Mouse (Mus musculus) naive thymus-derived CD4-positive, alpha-beta T cell, adult 2 months (primary cell): ENCODE measurements at regions not wholly inside any gene's neighbourhood (a gene's known extent, or its start where the extent isn't known, plus 50 kb on each side); places are given as distances from the start of the nearest gene placed in this dataset.

ENCODE experiments used
- DNase-seq: peaks from one replicate; pipeline ENCODE4 v3.0.0-alpha.2; 2011; ENCODE audit warnings: low read depth

DNA sequence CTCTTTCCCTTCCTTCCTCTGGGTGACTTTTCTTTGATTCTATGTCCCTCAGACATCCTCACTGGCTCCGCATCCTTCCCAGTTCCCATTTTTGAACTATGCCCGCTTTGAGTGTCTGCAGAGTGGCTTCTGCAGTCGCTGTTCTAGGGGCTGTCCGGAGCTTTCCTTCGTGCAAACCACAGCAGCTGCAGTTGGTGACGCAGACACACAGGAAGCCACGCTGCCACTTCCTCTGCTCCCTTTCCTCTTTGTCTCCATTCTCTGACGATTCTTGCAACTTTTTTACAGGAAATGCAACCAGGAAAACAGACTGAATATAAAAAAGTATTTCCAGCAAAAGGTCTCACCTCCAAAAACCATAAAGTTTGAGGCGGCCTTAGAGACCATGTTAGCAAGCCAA, 191.0 kb upstream of the Tgfbr2 start:
- peak; percentile 92 for DNase-seq

DNA sequence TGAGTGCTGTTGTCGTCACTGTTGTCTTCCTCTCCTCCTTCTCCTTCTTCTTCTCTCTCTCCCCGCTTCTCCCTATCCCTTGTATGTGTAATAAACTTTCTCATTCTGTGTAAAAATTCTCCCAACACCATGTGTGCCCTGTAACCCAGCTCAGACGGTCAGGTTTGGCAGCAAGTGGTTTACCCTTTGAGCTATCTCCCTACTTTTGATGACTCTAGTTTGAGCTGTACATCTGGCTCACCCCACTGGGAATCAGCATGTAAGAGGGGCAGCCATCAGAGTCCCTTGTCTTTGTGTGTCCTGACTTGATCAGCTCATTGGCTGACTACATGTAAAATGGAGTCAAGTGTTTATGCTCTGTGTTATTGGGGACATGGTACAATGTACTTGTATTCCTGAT, 190.5 kb upstream of the Tgfbr2 start:
- no peak for DNase-seq

DNA sequence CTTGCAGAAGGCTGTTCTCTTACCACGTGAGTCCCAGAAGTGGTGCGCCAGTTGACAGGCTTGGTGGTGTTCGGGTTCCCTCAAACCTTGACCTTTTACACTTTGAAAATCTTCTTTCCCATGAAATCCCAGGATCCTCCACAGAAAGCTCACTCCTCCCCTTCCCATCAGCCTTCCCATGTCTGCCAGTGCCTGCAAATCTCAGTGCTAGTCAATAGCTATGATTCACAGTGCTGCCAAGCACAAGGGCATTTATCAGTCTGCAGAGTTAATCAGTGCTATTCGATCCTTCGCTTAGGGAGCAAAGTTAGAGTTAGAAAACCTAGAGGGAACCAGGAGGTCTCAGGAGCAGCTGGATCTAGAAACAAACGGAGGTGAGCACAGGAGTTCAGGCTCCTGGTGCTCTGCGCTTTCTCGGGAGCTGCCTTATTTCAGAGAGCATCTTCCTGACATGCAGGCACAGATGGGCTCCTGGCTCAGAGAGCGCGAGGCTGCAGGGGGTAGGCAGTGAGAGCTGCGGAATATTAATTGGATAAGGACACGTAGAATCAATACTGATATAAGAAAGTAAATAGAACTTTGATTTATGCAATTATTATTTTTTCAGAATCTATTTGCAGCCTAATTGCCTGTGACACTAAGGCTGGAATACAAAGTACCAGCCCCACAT, 190.0 kb upstream of the Tgfbr2 start:
- DNase-seq, result no peak

DNA sequence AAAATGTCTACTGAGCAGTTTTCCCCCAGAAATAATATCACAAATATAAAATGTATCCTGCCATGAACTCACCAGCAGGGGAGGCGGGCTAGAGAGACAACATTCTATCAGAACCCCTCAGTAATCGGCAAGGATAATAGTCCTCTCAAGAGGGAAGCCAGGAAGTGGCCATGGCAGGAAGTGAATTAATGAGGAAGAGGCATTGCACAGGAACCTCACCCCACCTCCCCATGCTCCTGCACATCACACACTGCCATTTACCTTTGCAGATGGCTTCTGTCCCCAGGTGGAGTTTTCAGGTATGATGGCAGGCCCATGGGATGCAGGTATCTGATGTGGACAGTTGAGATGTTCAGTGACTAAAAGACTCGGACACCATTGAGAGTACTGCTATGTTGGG, 185.9 kb upstream of the Tgfbr2 start:
- DNase-seq, result no peak

DNA sequence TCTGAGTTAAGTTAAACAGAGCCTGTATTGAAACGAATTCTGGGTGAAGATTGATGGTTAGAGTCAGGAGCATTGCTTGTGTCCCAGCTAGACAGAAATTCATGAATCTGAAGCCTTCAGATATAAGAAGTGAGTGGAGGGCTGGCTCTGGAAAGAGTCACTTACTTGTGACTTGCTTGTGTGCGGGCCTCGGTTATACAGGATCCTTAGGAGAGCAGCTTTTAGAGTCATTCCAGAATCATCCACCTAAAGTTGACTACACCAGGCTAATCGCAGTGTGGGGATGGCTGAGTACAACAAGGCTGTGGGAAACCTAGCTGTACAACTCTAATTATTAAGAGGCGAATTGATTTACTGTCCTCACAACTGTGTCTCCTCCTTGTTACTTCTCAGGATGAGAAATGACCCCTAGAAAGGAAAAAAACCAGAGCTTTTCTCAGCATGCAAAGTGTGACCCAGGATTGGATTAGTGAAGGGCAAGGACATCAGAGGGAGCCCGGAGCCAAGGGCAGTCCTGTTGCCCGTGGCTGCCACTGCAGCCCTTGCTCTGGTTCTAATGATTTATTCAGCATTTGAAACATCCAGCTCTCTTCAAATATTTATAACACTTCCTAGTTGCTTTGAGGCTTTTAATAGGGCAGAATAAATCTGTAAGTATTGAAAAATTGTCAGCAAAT, 179.0 kb upstream of the Tgfbr2 start:
- no peak for DNase-seq

DNA sequence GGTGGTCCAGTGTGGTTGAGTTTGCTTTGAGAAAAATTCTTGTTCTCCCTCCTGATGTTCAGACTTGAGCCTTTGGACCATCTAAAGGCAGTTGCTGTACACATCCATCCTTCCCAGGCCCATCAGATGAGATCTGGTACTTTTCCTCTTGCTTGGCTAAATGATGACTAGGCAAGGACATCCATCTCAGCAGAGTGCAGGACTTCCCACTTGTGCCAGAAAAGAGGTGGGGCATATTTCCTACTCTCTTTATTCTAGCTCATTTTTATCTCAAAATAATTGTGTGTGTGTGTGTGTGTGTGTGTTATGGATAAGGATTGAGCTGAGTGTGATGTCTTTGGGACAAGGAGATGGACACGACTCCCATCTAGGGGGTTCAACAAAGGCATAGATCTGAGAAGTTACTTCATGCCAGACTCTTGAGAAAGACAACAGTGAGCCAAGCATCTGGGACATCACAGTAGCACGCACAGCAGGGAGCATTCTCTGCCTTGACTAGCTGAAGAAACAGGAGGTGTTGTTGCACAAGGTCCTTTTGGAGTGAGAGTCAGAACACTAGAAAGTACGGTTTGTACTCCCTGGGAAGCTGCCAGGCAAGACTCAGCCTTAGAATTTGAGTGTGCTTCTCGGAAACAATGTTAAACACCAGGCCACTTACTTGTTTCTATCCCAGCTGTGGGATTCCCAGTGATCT, 177.8 kb upstream of the Tgfbr2 start:
- no peak for DNase-seq

DNA sequence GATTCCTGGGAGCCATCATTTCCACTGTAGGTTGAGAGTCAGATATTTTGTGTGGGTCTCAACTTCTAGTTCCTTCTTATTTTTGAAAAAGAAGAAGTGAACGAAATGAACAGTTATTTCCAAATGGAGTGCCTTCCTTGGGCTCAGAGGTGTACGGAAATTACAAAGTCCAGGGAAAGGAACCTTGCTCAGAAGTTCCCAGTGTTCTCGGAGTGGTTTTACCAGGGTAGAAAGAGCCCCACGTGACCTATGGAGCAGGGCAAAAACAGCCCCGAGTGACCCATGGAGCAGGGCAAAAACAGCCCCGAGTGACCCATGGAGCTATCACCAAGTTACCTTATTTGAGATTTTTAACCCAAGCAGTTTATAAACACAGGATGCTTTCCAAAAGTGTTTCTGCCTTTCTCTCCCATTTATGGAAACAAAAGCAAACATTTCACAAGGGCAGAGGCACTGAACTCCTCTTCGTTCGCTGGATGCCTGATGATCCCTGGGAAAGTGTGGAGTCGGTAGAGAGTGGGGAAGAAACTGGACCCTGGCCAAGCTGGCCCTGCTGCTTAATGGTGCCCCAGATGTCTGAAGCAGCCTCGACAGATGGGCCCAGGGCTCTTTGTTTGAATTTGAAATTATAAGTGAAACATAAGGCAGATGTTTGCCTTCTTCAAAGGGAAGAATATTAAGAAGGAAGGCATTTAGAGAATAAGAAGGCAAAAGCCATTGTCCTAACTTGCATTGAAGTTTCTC, 175.8 kb upstream of the Tgfbr2 start:
- no peak for DNase-seq

DNA sequence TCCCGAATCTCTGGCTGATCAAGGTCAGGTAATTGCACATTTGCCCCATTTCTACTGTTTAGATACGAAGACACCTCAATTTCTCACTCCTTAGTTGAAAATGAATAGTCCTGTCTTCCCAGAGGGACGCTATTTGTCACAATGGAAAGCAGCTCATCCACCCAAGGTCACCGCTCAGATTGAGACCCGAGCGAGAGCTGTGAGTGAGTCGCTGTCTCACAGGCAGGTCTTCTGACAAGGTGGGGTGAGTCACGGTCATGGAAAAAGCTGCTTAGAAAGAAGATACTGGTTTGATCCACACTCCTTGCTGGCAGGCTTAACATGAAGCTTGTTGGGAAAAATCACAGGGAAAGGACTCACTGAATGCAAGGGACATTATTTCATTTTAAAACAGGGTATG, 171.9 kb upstream of the Tgfbr2 start:
- DNase-seq, result no peak

DNA sequence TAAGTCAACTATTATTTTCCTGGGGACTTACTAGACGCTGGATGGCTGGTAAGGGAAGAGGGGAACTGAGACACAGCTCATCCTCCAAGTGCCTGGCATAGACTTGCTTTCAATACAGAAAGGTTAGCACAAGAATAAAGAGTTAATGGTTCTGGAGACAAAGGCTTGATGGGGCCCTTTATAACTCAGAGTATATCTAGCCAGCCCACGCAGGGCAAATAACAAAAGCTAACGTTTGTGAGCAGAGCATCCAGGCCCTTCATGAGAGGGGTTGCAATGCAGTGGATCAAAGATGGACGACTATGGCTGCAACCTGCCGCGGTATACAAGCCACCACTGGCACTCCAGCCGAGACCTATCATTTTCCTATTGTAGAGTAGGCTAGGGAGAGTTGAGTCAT, 171.3 kb upstream of the Tgfbr2 start:
- no peak for DNase-seq

DNA sequence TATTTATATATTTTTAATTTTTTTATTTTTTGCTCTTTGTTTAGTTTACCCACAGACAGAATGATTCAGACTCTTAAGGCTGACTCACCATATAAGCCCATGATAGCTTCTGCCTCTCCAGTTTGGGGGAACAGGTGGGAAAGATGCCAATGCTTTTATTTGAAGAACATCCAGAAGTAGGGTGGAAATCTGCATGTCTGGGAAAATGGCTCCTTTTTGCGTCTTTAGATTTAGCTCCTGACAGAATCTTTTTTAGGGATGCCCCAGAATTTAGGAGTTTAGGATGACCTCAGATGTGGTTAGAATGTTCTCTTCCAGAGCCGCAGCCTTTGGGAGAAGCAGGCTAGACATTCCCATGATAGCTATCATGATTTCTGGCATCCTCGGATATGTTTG, 167.9 kb upstream of the Tgfbr2 start:
- DNase-seq, result no peak

DNA sequence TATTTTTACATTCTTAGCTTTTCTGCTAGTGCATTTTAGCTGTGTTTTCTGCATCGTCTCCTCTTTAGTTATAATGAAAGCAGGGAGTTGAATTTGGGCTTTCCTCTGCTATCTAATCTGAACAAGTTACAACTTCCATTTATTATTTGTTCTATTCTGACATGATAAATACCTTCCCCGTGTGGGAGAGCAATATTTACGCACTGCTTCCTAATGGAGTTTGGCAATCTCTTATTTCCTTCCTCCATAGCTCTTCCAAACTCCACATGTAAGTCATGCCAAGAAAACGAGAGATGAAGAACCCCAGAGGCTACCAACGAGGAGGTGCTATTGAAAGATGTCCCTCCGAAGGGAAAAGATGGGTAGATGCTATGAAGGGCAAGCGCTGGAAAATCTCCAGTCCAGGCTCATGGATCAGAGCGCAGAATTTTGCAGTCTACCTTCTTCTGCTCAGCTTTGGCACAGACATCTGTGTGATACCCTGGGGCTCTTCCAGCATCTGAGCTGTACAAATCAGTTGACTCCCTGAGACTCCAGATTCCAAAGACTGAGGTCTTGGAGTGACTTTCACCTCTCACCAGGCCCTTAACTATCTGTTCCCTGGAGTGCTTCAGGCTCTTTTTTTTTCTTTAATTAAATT, 167.4 kb upstream of the Tgfbr2 start:
- no peak for DNase-seq

DNA sequence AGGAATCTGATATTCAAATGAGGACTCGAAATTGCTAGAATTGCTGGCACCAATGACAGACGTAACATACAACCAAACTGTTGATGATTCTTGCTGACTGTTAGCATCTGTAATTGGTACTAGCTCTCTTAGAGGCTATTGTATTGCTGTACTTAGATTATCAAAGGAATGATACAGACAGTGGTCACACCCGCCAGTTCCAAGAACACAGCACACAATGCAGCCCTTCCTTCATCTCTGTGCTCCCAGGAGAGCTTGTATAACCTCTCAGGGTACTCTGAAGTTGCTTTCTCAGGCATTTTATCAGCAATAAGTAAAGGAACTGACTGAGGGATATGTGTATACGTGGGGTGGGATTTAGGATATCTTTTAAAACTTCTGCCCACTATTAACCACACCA, 166.8 kb upstream of the Tgfbr2 start:
- no peak for DNase-seq

DNA sequence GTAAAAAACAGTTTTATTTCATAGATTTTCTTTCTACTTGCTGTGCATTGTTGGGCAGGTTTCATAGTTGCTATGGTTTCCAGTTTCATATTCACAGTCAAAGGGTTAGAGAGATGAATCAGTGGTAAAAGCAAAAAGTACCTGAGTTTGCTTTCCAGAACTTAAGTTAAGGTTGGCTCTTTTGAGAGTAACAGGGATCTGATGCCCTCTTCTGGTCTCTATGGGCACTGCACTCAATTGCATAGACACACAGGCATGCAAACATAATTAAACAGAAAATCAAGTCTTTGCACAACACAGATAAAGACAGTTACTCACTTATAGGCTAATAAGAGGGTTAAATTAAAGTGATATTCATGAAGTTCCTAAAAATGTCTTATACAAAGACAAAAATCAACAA, 165.8 kb upstream of the Tgfbr2 start:
- peak; percentile 89 for DNase-seq

DNA sequence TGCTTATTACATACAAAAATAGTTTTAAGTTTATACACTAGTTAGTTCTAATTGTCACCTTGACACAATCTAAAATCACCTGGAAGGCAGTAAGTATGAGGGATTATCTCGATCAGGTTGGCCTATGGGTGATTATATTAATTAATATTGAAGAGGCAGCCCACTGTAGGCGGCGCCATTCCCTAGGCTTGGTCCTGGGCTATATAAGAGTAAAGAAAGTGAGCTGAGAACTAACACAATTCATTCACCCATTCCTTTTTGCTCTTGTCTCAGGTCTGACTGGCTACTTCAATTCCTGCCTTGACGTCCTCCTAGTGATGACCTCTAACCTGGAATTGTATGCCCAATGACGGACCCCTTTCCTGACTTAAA, 163.6 kb upstream of the Tgfbr2 start:
- DNase-seq, result no peak

DNA sequence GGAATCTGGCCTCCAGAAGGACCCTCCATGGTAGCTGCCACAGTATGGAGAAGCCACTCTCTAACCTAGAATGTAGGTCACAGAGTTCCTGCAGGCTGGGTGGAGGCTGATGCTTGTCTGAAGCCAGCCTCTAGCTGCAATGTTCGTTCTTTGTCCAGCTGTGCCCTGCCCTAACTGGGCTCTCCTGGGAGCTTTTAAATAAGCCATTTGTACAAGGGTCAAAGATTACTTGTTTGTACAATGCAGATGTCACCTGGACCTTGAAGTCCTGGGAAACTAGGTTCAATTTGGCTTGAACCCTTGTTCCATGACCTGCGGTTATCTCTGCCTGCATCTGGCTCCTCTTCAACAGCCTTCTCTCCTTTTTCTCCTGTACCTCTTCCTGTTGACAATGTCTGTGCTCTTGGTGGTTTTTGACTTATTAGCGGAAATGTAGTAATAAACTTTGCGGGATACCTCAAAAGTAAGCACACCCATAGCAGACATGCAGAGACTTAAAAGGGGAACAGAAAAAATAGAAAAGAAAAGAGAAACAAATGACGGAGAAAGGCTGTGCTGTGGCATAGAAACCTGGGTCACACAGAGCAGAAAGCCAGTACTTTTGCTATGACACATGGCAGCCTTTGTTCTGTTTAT, 163.1 kb upstream of the Tgfbr2 start:
- DNase-seq, result peak; percentile 90

DNA sequence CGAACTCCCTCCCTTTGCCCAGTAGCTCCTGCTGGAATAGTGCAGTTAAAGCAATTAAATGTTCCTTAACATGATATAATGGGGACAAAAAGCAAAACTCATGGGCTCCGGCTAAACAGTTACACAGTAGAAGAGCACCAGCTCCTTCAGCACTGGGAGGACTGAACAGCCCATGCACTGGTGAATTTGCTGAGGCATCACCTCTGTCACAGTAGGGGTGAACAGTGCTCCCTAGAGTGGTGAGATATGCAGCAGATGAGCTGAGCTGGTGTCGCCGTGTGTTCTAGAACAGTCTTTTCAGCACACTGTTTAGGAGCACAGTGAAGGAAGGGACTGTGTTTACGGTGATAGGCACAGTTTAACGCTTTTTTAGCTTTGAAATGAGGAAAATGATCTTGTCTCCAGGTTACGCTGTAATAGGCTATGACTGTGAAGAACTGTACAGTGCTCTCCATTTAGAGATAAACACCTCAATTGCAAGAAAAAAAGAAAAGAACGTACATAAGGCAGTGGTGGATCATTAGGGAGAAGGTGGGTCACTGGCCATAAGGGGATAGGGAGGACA, 162.4 kb upstream of the Tgfbr2 start:
- DNase-seq, result peak; percentile 68

DNA sequence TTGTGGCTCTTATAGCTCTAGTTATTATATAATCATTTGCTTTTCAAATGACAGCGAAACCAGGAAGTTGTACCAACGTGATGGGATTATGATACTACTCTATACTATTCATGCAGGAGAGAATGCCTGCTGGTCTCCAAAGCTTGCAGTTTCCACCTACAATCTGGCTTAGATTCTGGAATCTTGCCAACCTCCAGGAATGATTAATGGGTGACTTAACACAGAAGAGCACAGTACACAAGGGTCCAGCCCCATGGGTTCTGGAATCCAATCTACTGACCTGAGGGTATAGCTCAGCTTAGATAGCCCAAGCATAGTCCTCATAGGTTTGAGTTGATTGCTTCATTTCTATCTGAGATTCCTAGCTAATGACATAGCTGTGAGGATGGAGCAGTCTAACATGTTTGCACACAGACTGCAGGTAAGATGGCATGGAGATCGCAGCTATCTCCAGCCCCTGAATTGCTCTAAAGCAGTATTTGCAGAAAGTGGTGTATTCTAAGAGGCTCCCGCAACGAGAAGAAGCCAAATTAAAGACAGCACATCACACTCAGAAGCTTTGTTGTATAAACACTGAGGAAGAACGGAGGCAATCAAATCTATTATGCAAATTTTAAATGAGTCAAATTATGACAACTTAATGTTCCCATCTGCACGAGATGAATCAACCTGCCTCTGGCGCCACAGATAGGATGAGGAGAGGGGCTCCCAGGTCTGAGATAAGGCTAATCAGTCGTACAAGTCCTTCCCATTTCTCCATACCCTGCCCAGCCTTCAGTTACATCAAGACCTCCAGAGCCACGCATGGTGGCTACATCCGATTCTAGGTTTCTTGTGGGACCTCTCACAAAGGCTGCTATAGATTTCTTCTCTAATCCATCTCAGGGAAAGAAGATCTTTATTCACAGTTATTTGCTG, 160.7 kb upstream of the Tgfbr2 start:
- no peak for DNase-seq

DNA sequence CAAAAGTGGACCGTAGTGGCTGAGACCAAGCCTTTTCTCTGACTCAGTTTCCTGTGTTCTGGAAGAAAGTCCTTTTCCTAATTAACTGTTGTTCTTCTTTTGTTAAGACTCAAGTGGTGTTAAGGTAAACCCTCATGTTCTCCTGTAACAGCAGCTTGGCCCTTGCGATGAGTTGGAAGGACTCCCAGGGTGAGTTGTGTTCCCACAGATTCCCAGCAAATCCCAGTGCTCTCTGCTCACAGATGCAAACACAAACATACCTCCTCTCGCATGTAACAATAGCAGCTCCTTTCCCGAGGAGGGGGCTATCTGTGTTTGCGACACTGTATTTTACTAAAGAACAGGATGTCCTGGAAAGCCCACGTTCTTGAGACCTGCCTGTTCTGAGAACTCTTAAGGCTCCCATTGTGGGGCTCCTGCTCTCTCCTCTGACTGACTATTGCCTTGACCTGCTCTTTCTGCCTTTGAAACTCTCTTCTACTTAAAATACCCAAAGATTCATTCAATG, 158.8 kb upstream of the Tgfbr2 start:
- no peak for DNase-seq

DNA sequence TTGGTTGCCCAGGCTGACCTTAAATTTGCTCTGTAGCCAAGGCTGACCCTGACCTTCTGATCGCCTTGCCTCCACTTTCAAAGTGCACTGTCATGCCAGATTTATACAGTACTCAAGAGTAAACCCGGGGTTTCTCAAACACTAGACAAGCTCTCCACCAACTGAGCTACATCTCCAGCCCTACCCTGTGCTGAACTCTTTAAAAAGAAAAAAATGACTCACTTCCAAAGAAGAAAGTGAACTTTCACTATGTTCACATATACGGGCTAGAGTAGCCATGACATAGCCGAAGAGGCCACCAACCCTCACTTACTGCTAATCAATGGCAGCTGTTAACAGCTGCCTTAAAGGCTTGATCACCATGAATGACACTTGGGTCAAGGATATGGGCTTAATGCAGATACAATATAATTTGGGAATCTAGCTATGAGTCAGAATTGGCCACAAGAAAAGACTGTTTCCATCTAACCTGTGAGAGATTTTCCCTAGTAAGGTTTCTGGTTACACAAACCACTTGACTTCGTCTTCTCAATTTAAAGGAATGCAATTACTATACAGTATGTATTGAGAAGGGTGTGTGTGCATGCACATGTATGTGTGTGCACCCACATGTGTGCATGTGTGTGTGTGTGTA, 157.4 kb upstream of the Tgfbr2 start:
- no peak for DNase-seq

DNA sequence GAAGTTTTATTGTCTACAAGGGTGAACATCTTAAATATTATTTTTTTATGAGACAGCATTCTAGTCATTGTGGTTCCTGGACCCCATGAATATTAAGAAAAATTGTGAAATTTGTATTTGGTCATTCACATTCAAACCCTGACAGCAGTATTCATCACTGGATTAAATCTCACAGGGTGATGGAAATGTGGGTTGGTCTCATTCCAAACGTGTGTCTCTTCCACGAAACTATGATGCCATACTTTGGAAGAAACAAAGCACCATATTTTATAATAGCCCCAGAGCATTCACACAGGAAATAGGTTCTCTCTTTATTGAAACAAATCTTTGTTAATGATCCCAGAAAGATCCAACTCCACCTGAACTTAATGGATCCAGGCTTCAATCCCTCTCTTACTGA, 156.2 kb upstream of the Tgfbr2 start:
- DNase-seq, result no peak
